Comparison of ENCODE assay signal across 9 mouse cellular contexts in the genomic region with DNA sequence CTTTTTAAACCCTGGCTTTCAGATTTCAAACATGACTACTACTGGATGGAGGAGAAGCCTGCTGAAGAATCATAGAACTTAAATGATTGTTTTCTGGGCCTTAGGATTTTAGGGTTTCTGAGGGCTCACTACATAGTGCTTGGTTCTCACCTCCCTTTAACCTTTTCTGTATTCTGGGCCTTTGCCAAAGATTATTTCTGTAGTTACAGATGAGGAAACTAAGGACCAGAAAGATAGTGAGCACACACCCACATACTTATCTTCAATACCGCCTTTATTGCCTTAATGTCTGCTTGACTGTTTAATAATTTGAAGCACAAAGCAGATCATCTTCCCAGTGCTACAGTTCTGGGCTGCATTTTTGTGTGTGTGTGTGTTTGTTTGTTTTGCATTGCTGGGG. TPM values are rescaled to one million over a fixed set of nuclear protein-coding genes. Genes with fewer than 3 reads are reported as not detected.
A peak's percentile ranks its signal among the peaks of the same experiment; 100 is the strongest.
DNase-seq lines count a peak whose midpoint lies in the region; ATAC-seq lines count a peak whose summit lies in the region.
"Had no signal": no experiment of that assay in that cellular context is flagged by ENCODE, and none has a peak within 500 bp of the region (broad histone marks: within the 10 kb centered on the region; RNA-seq: fewer than 3 reads in every experiment).

No protein-coding gene starts in this region.

- no peak for DNase-seq in heart, adult 8-10 months (ENCODE audit: low spot score)
- DNase-seq in MEL-GATA-1-ER (ENCODE audit: extremely low read depth, low read depth) = peak; percentile 54
- no peak for DNase-seq in midbrain, embryonic 11.5 days (ENCODE audit: low spot score, missing footprints)
- no peak for DNase-seq in spleen, postnatal 10 days (ENCODE audit: low spot score in 2 of 2)
- DNase-seq in thymus, adult 18-20 months = no peak
- no peak for DNase-seq in gastrocnemius, postnatal 36 days

- ATAC-seq in heart, embryonic 14.5 days (ENCODE audit: insufficient number of reproducible peaks, insufficient read depth, low FRiP score, low read depth) = no peak
- no peak for ATAC-seq in hindbrain, embryonic 13.5 days (ENCODE audit: low FRiP score)
- no peak for ATAC-seq in midbrain, embryonic 11.5 days (ENCODE audit: low FRiP score)

- WGBS in heart, embryonic 14.5 days = 13% methylated on average over 1 of the region's 1 CpGs
- 38% methylated on average over 1 of the region's 1 CpGs for WGBS in hindbrain, embryonic 13.5 days
- 69% methylated on average over 1 of the region's 1 CpGs for WGBS in midbrain, embryonic 11.5 days

- peak overlapping the region; percentile 99 for H3K9ac ChIP-seq in heart, embryonic 14.5 days (ENCODE audit: low read length)
- peak overlapping the region; percentile 99 for H3K9ac ChIP-seq in hindbrain, embryonic 13.5 days
- H3K9ac ChIP-seq in midbrain, embryonic 11.5 days (ENCODE audit: low read length) = peak overlapping the region; percentile 98

- H3K4me1 ChIP-seq in heart, embryonic 14.5 days (ENCODE audit: control insufficient read depth in 2 of 2, insufficient read depth in 2 of 2, low read length in 2 of 2) = peaks cover 0 to 24% of the 10 kb centered on the region in 2 experiments; a peak in 2 of 4 replicates
- H3K4me1 ChIP-seq in hindbrain, embryonic 13.5 days (replicated peaks) = peaks cover 19% of the 10 kb centered on the region
- peaks cover 17% of the 10 kb centered on the region for H3K4me1 ChIP-seq in midbrain, embryonic 11.5 days (ENCODE audit: control insufficient read depth, insufficient read depth, low read length)

- peak overlapping the region; percentile 13 to 95; a peak in 3 of 4 replicates for H3K4me3 ChIP-seq in heart, embryonic 14.5 days (ENCODE audit: control insufficient read depth in 1 of 2, insufficient read depth in 1 of 2, low read depth in 1 of 2, low read length in 2 of 2)
- H3K4me3 ChIP-seq in hindbrain, embryonic 13.5 days = peak overlapping the region; percentile 89
- H3K4me3 ChIP-seq in midbrain, embryonic 11.5 days (ENCODE audit: low read depth, low read length) = peak overlapping the region; percentile 75

- peak overlapping the region in 1 of 2 experiments; percentile 99; a peak in 2 of 4 replicates for H3K27ac ChIP-seq in heart, embryonic 14.5 days (replicated peaks in 1 of 2; ENCODE audit: control insufficient read depth in 1 of 2, insufficient read depth in 1 of 2, low read depth in 2 of 2, low read length in 2 of 2)
- H3K27ac ChIP-seq in hindbrain, embryonic 13.5 days = no peak overlapping the region
- no peak overlapping the region for H3K27ac ChIP-seq in midbrain, embryonic 11.5 days (ENCODE audit: low read depth, low read length)

- intact Hi-C loops in gastrocnemius, postnatal 36 days (cut with DNase I) = loop anchor here (5.0 to 10.0 kb wide), 2 partner anchors 95 to 1202 kb away; partner anchors contain the start of gene Snapc1

- peak overlapping the region; percentile 71 for H3K4me2 ChIP-seq in heart, embryonic 14.5 days (ENCODE audit: low read length)
- peak overlapping the region; percentile 74 for H3K4me2 ChIP-seq in hindbrain, embryonic 13.5 days
- peak overlapping the region; percentile 69 for H3K4me2 ChIP-seq in midbrain, embryonic 11.5 days

- H3K27me3 ChIP-seq in heart, embryonic 14.5 days (ENCODE audit: control insufficient read depth, insufficient read depth, low read length) = no peaks in the 10 kb centered on the region
- no peaks in the 10 kb centered on the region for H3K27me3 ChIP-seq in hindbrain, embryonic 13.5 days
- no peaks in the 10 kb centered on the region for H3K27me3 ChIP-seq in midbrain, embryonic 11.5 days (ENCODE audit: control insufficient read depth, insufficient read depth, low read length)
- H3K27me3 ChIP-seq: Patski had no signal

- H3K9me3 ChIP-seq in heart, embryonic 14.5 days (ENCODE audit: control insufficient read depth, low read length) = no peaks in the 10 kb centered on the region
- H3K9me3 ChIP-seq in hindbrain, embryonic 13.5 days = no peaks in the 10 kb centered on the region
- H3K9me3 ChIP-seq in midbrain, embryonic 11.5 days (ENCODE audit: control insufficient read depth, low read length) = no peaks in the 10 kb centered on the region

- no peaks in the 10 kb centered on the region for H3K36me3 ChIP-seq in heart, embryonic 14.5 days (ENCODE audit: control insufficient read depth, insufficient read depth, low read length)
- H3K36me3 ChIP-seq in hindbrain, embryonic 13.5 days = no peaks in the 10 kb centered on the region
- H3K36me3 ChIP-seq in midbrain, embryonic 11.5 days (ENCODE audit: control insufficient read depth, insufficient read depth, low read length) = no peaks in the 10 kb centered on the region

RNA-seq across cellular contexts. Expression of gene Ppm1a, which starts 5.2 kb away (rescaled TPM):
- polyA plus RNA-seq in heart, embryonic 14.5 days (2014; fragmentation: Nextera tagmentation; extraction: Ambion mirVana) = 64.1 and 75.9 TPM in 2 replicates
- total RNA-seq in heart, adult 8-10 months (2022) = 100 to 1,000 TPM; 237 to 283 (median 258) TPM
- 60.2 and 63.8 TPM in 2 replicates for polyA plus RNA-seq in hindbrain, embryonic 13.5 days (2015; fragmentation: Nextera tagmentation; extraction: Ambion mirVana)
- polyA plus RNA-seq in midbrain, embryonic 11.5 days (2014; fragmentation: Nextera tagmentation; extraction: Ambion mirVana) = 70.6 and 77.5 TPM in 2 replicates
- total RNA-seq in gastrocnemius, postnatal 36 days (2021) = 100 to 1,000 TPM; 241 to 264 TPM
